21 mouse cellular contexts compared by ENCODE assay signal in the genomic region with DNA sequence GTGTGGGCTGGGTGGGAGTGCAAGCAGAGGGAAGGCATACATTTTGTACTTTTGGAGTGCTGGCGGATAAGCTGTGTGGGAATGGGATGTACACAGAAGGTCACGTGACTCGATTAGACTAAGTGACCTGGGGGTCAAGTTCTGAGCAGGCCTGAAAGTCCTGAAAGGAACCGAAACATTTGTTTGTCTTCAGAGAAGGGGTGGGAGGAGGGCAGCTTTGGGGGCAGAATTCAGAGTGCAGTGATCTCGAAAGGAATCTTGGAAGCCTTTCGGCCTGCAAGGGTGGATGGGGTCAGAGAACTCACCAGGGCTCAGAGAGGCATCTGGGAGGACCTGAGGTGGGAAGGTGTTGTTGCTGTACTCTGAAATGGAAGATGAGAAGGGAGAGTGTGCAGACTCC. TPM values are rescaled to one million over a fixed set of nuclear protein-coding genes. Genes with fewer than 3 reads are reported as not detected.
DNase-seq lines count a peak whose midpoint lies in the region; ATAC-seq and TF ChIP-seq lines count a peak whose summit lies in the region.
"Had no signal": no experiment of that assay in that cellular context is flagged by ENCODE, and none has a peak within 500 bp of the region (broad histone marks: within the 10 kb centered on the region; RNA-seq: fewer than 3 reads in every experiment).

No protein-coding gene starts in this region.

- no peaks in the 10 kb centered on the region for H3K27me3 ChIP-seq in lung, embryonic 14.5 days (ENCODE audit: insufficient read depth, low read length)
- H3K27me3 ChIP-seq: heart, embryonic 13.5 days; midbrain, embryonic 12.5 days; Patski had no signal

- H3K4me2 ChIP-seq in lung, embryonic 14.5 days = no peak overlapping the region
- H3K4me2 ChIP-seq: heart, embryonic 13.5 days; midbrain, embryonic 12.5 days had no signal

- H3K9me3 ChIP-seq in lung, embryonic 14.5 days (ENCODE audit: low read depth, low read length) = no peaks in the 10 kb centered on the region
- H3K9me3 ChIP-seq: heart, embryonic 13.5 days; midbrain, embryonic 12.5 days had no signal

- H3K27ac ChIP-seq in lung, embryonic 14.5 days (ENCODE audit: low read depth) = no peak overlapping the region
- H3K27ac ChIP-seq: gastrocnemius, adult 2 months; heart, embryonic 13.5 days; liver, embryonic 14.5 days; macrophage; midbrain, embryonic 12.5 days had no signal

- 48% methylated on average over 6 of the region's 6 CpGs for WGBS in lung, embryonic 14.5 days

- no peak for DNase-seq in lung, embryonic 14.5 days
- no peak for DNase-seq in lung, postnatal 25 days (ENCODE audit: low spot score)
- DNase-seq in kidney, adult 8-10 months = peak; percentile 87 to 91
- peak; percentile 75 to 92 for DNase-seq in kidney, postnatal 25 days
- DNase-seq in natural killer cell, adult 2 months (ENCODE audit: low spot score in 2 of 2) = no peak
- no peak for DNase-seq in heart, postnatal 25 days (ENCODE audit: low spot score)
- DNase-seq in layer of hippocampus, postnatal 36 days = no peak
- DNase-seq: B cell, adult 2 months; cerebellum, adult 8-10 months; gastrocnemius, adult 2 months; heart, postnatal 4 days; left cerebral cortex, postnatal 4 days; right cerebral cortex, adult 18-20 months; spleen, adult 18-20 months; thymus, postnatal 14 days had no signal

- H3K9ac ChIP-seq in lung, embryonic 14.5 days = no peak overlapping the region
- H3K9ac ChIP-seq: heart, embryonic 13.5 days; liver, embryonic 14.5 days; midbrain, embryonic 12.5 days had no signal

- H3K4me3 ChIP-seq in lung, embryonic 14.5 days (ENCODE audit: low read depth, low read length) = no peak overlapping the region
- H3K4me3 ChIP-seq: gastrocnemius, adult 2 months; heart, embryonic 13.5 days; midbrain, embryonic 12.5 days had no signal

- H3K36me3 ChIP-seq in lung, embryonic 14.5 days (ENCODE audit: insufficient read depth) = no peaks in the 10 kb centered on the region
- H3K36me3 ChIP-seq: heart, embryonic 13.5 days; midbrain, embryonic 12.5 days had no signal

- intact Hi-C loops in heart, postnatal 25 days (cut with DNase I) = no loop called here

- TF ChIP-seq CTCF in lung, embryonic 14.5 days (IDR thresholded peaks at IDR 0.05; ENCODE audit: low read depth) = no peak

- H3K4me1 ChIP-seq in lung, embryonic 14.5 days (ENCODE audit: insufficient read depth) = no peaks in the 10 kb centered on the region
- H3K4me1 ChIP-seq: heart, embryonic 13.5 days; midbrain, embryonic 12.5 days had no signal

- ATAC-seq in lung, embryonic 14.5 days (ENCODE audit: insufficient read depth) = peak; percentile 28; the same call in 1 of the 2 replicates
- ATAC-seq: hindbrain, embryonic 16.5 days; Patski had no signal

RNA-seq across cellular contexts. Expression of gene Slc3a1, which starts 14.2 kb away (rescaled TPM):
- polyA plus RNA-seq in lung, embryonic 14.5 days (2014; fragmentation: Nextera tagmentation; extraction: Ambion mirVana) = 0.15 and 0.18 TPM in 2 replicates
- not detected for total RNA-seq in heart, postnatal 25 days (2021)
- under 1 TPM in 1 of 2 experiments, not detected in 1; 0.25 TPM for total RNA-seq in layer of hippocampus, postnatal 36 days (2021)
- total RNA-seq: gastrocnemius, adult 2 months had no signal
- polyA plus RNA-seq: macrophage had no signal

RNA-seq across cellular contexts. Expression of gene Prepl, which starts 47.6 kb away (rescaled TPM):
- 26.1 and 28.0 TPM in 2 replicates for polyA plus RNA-seq in lung, embryonic 14.5 days (2014; fragmentation: Nextera tagmentation; extraction: Ambion mirVana)
- total RNA-seq in heart, postnatal 25 days (2021) = 100 to 1,000 TPM; 147 to 152 TPM
- total RNA-seq in layer of hippocampus, postnatal 36 days (2021) = 100 to 1,000 TPM; 346 to 372 TPM

RNA-seq across cellular contexts. Expression of gene Camkmt, which starts 47.9 kb away (rescaled TPM):
- polyA plus RNA-seq in lung, embryonic 14.5 days (2014; fragmentation: Nextera tagmentation; extraction: Ambion mirVana) = 11.7 and 12.7 TPM in 2 replicates
- 1 to 10 TPM; 2.2 to 2.5 TPM for total RNA-seq in heart, postnatal 25 days (2021)
- total RNA-seq in layer of hippocampus, postnatal 36 days (2021) = 10 to 100 TPM; 12.5 to 13.5 TPM

Comparison
In these comparisons a context has a peak if more than half of its experiments do, and no peak if none do; other contexts are left out.
1. DNase-seq: peak in kidney, adult 8-10 months (2 of 2) and kidney, postnatal 25 days (2 of 2); none in lung, embryonic 14.5 days (single experiment), lung, postnatal 25 days (single experiment), natural killer cell, adult 2 months (0 of 2), heart, postnatal 25 days (single experiment) and layer of hippocampus, postnatal 36 days (0 of 2).